Mouse (Mus musculus): ENCODE data around the gene Barx1. TPM values are rescaled to one million over a fixed set of nuclear protein-coding genes. Genes with fewer than 3 reads are reported as not detected.

The Barx1 gene
- polyA plus RNA-seq, 1 experiment from 2014 or later, result 0.30 TPM

- H3K36me3 ChIP-seq (ENCODE audit: control insufficient read depth, insufficient read depth, low read length), result no peaks in the 10 kb centered on the region
- no peaks in the 10 kb centered on the region for H3K9me3 ChIP-seq (ENCODE audit: control insufficient read depth, low read length)
- no peak overlapping the region for H3K9ac ChIP-seq (ENCODE audit: low read length)
- no peak overlapping the region for H3K4me2 ChIP-seq (ENCODE audit: low read length)
- peaks cover 38% of the 10 kb centered on the region for H3K27me3 ChIP-seq (replicated peaks; ENCODE audit: control insufficient read depth, insufficient read depth, low read length)
- ATAC-seq (replicated peaks; ENCODE audit: low FRiP score, low TSS enrichment, low read depth), result no peak
- WGBS, result 31% methylated on average over 1 of the region's 1 CpGs
- no peaks in the 10 kb centered on the region for H3K4me1 ChIP-seq (replicated peaks; ENCODE audit: control insufficient read depth, insufficient read depth, low read length)
- no peak for DNase-seq (ENCODE audit: low spot score)
- H3K27ac ChIP-seq (ENCODE audit: low read depth), result no peak overlapping the region
- H3K4me3 ChIP-seq (ENCODE audit: low read depth, low read length), result no peak overlapping the region
Observed at GRCm38 (mm10) chr13:48679351-48679750, 16.6 kb downstream of the Barx1 start.

GRCm38 (mm10) chr13:48686666-48687065 lies 23.9 kb downstream of the Barx1 start:
- Histone ChIP-seq H3K27me3 (replicated peaks; ENCODE audit: control insufficient read depth, insufficient read depth, low read length) (peaks cover 6% of the 10 kb centered on the region; the same call in 1 of the 2 replicates), H3K27ac (ENCODE audit: low read depth) (no peak overlapping the region), H3K9ac (ENCODE audit: low read length) (no peak overlapping the region), H3K9me3 (ENCODE audit: control insufficient read depth, low read length) (no peaks in the 10 kb centered on the region), H3K4me1 (replicated peaks; ENCODE audit: control insufficient read depth, insufficient read depth, low read length) (no peaks in the 10 kb centered on the region), H3K4me3 (ENCODE audit: low read depth, low read length) (no peak overlapping the region), H3K36me3 (ENCODE audit: control insufficient read depth, insufficient read depth, low read length) (no peaks in the 10 kb centered on the region), H3K4me2 (ENCODE audit: low read length) (no peak overlapping the region)
- 59% methylated on average over 5 of the region's 5 CpGs for WGBS
- no peak for DNase-seq (ENCODE audit: low spot score)
- no peak for ATAC-seq (replicated peaks; ENCODE audit: low FRiP score, low TSS enrichment, low read depth)

GRCm38 (mm10) chr13:48691991-48692390 lies 29.2 kb downstream of the Barx1 start:
- WGBS, result 65% methylated on average over 2 of the region's 2 CpGs
- no peak for ATAC-seq (replicated peaks; ENCODE audit: low FRiP score, low TSS enrichment, low read depth)

GRCm38 (mm10) chr13:48694090-48695064 lies 31.6 kb downstream of the Barx1 start:
- 26% methylated on average over 27 of the region's 27 CpGs for WGBS

More at GRCm38 (mm10) chr13:48691991-48692390, 29.2 kb downstream of the Barx1 start:
- Histone ChIP-seq H3K27ac (ENCODE audit: low read depth) (no peak overlapping the region), H3K9me3 (ENCODE audit: control insufficient read depth, low read length) (no peaks in the 10 kb centered on the region), H3K9ac (ENCODE audit: low read length) (no peak overlapping the region), H3K36me3 (ENCODE audit: control insufficient read depth, insufficient read depth, low read length) (no peaks in the 10 kb centered on the region), H3K4me1 (replicated peaks; ENCODE audit: control insufficient read depth, insufficient read depth, low read length) (peaks cover 13% of the 10 kb centered on the region), H3K4me3 (ENCODE audit: low read depth, low read length) (no peak overlapping the region), H3K27me3 (replicated peaks; ENCODE audit: control insufficient read depth, insufficient read depth, low read length) (peaks cover 19% of the 10 kb centered on the region), H3K4me2 (ENCODE audit: low read length) (no peak overlapping the region)
- no peak for DNase-seq (ENCODE audit: low spot score)

GRCm38 (mm10) chr13:48706385-48706951 lies 43.7 kb downstream of the Barx1 start:
- H3K9ac ChIP-seq (ENCODE audit: low read length), result no peak overlapping the region
- H3K36me3 ChIP-seq (ENCODE audit: control insufficient read depth, insufficient read depth, low read length), result no peaks in the 10 kb centered on the region
- H3K9me3 ChIP-seq (ENCODE audit: control insufficient read depth, low read length), result no peaks in the 10 kb centered on the region
- no peak overlapping the region for H3K27ac ChIP-seq (ENCODE audit: low read depth)
- 4% methylated on average over 20 of the region's 21 CpGs for WGBS
- peak overlapping the region; percentile 40 for H3K4me3 ChIP-seq (ENCODE audit: low read depth, low read length)
- 0 out of 2 replicates have a peak, but pooled peaks cover 8% of the 10 kb centered on the region for H3K4me1 ChIP-seq (replicated peaks; ENCODE audit: control insufficient read depth, insufficient read depth, low read length)
- no peaks in the 10 kb centered on the region for H3K27me3 ChIP-seq (replicated peaks; ENCODE audit: control insufficient read depth, insufficient read depth, low read length)
- DNase-seq (ENCODE audit: low spot score) (peak; percentile 69), ATAC-seq (replicated peaks; ENCODE audit: low FRiP score, low TSS enrichment, low read depth) (peak; percentile 48; the same call in 1 of the 2 replicates)
- H3K4me2 ChIP-seq (ENCODE audit: low read length), result peak overlapping the region; percentile 56

More at GRCm38 (mm10) chr13:48694090-48695064, 31.6 kb downstream of the Barx1 start:
- peak overlapping the region; percentile 26 for H3K4me2 ChIP-seq (ENCODE audit: low read length)
- H3K4me1 ChIP-seq (replicated peaks; ENCODE audit: control insufficient read depth, insufficient read depth, low read length), result peaks cover 13% of the 10 kb centered on the region
- H3K36me3 ChIP-seq (ENCODE audit: control insufficient read depth, insufficient read depth, low read length), result no peaks in the 10 kb centered on the region
- no peaks in the 10 kb centered on the region for H3K9me3 ChIP-seq (ENCODE audit: control insufficient read depth, low read length)
- H3K27ac ChIP-seq (ENCODE audit: low read depth), result no peak overlapping the region
- no peak overlapping the region for H3K9ac ChIP-seq (ENCODE audit: low read length)
- H3K27me3 ChIP-seq (replicated peaks; ENCODE audit: control insufficient read depth, insufficient read depth, low read length), result peaks cover 16% of the 10 kb centered on the region
- DNase-seq (ENCODE audit: low spot score) (no peak), ATAC-seq (replicated peaks; ENCODE audit: low FRiP score, low TSS enrichment, low read depth) (peak; percentile 19; the same call in 1 of the 2 replicates)
- no peak overlapping the region for H3K4me3 ChIP-seq (ENCODE audit: low read depth, low read length)

- H3K27me3 ChIP-seq (replicated peaks; ENCODE audit: control insufficient read depth, insufficient read depth, low read length), result no peaks in the 10 kb centered on the region
- ATAC-seq (replicated peaks; ENCODE audit: low FRiP score, low TSS enrichment, low read depth) (0 out of 2 replicates have a peak, but pooled peaks have one; percentile 36), DNase-seq (ENCODE audit: low spot score) (no peak)
- H3K4me1 ChIP-seq (replicated peaks; ENCODE audit: control insufficient read depth, insufficient read depth, low read length), result no peaks in the 10 kb centered on the region; the same call in 1 of the 2 replicates
- 63% methylated on average over 2 of the region's 2 CpGs for WGBS
- no peak overlapping the region for H3K27ac ChIP-seq (ENCODE audit: low read depth)
- no peaks in the 10 kb centered on the region for H3K9me3 ChIP-seq (ENCODE audit: control insufficient read depth, low read length)
- no peaks in the 10 kb centered on the region for H3K36me3 ChIP-seq (ENCODE audit: control insufficient read depth, insufficient read depth, low read length)
- H3K4me3 ChIP-seq (ENCODE audit: low read depth, low read length), result no peak overlapping the region
- no peak overlapping the region for H3K4me2 ChIP-seq (ENCODE audit: low read length)
- H3K9ac ChIP-seq (ENCODE audit: low read length), result no peak overlapping the region
Observed at GRCm38 (mm10) chr13:48712675-48713074, 49.9 kb downstream of the Barx1 start.

- Histone ChIP-seq H3K36me3 (ENCODE audit: control insufficient read depth, insufficient read depth, low read length) (no peaks in the 10 kb centered on the region), H3K4me3 (ENCODE audit: low read depth, low read length) (no peak overlapping the region), H3K4me1 (replicated peaks; ENCODE audit: control insufficient read depth, insufficient read depth, low read length) (no peaks in the 10 kb centered on the region; the same call in 1 of the 2 replicates), H3K27me3 (replicated peaks; ENCODE audit: control insufficient read depth, insufficient read depth, low read length) (no peaks in the 10 kb centered on the region), H3K27ac (ENCODE audit: low read depth) (no peak overlapping the region), H3K4me2 (ENCODE audit: low read length) (no peak overlapping the region), H3K9ac (ENCODE audit: low read length) (no peak overlapping the region), H3K9me3 (ENCODE audit: control insufficient read depth, low read length) (no peaks in the 10 kb centered on the region)
- 44% methylated on average over 4 of the region's 4 CpGs for WGBS
- DNase-seq (ENCODE audit: low spot score), result no peak
- no peak for ATAC-seq (replicated peaks; ENCODE audit: low FRiP score, low TSS enrichment, low read depth)
Observed at GRCm38 (mm10) chr13:48716075-48716474, 53.3 kb downstream of the Barx1 start.

All from intestine, embryonic 14.5 days (tissue).